Mouse (Mus musculus): Measurements from ENCODE around the gene Timm17a. TPM values are rescaled to one million over a fixed set of nuclear protein-coding genes. Genes with fewer than 3 reads are reported as not detected.

The Timm17a gene
- total RNA-seq (2015; ENCODE audit: low replicate concordance) (9.7 and 11.3 TPM in 2 replicates), total RNA-seq (2017; ENCODE audit: low replicate concordance) (1.7 and 14.2 TPM in 2 replicates)

GRCm38 (mm10) chr1:135313284-135314031 is at the start of gene Timm17a:
Gene Timm17a, minus strand, starts transcription at chr1:135313778.
- peak; percentile 99 for ATAC-seq (replicated peaks; ENCODE audit: low FRiP score, poor library complexity, severe bottlenecking)

DNA sequence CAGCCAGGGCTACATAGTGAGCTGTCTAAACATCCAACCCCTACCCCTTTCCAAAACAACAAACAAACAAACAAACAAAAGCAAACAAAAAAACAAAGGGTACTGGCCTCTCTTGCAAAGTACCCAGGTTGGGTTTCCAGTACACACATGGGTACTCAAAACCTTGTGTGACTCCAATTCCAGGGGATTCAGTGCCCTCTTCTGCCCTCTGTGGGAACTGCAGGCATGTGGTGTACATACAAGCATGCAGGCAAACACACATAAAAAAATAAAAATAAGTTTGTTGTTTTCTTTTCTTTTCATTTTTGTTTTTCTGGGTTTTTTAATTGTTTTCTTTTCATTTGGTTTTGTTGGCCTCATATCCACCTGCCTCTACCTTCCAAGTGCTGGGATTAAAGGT is 48.5 kb upstream of the Timm17a start:
- no peak for ATAC-seq (replicated peaks; ENCODE audit: low FRiP score, poor library complexity, severe bottlenecking)

GRCm38 (mm10) chr1:135361491-135361890 is 47.9 kb upstream of the Timm17a start:
- ATAC-seq (replicated peaks; ENCODE audit: low FRiP score, poor library complexity, severe bottlenecking), result no peak

- no peak for ATAC-seq (replicated peaks; ENCODE audit: low FRiP score, poor library complexity, severe bottlenecking)
Observed at GRCm38 (mm10) chr1:135359071-135359470, 45.5 kb upstream of the Timm17a start.

- no peak for ATAC-seq (replicated peaks; ENCODE audit: low FRiP score, poor library complexity, severe bottlenecking)
Observed at GRCm38 (mm10) chr1:135351953-135352352, 38.4 kb upstream of the Timm17a start.

- no peak for ATAC-seq (replicated peaks; ENCODE audit: low FRiP score, poor library complexity, severe bottlenecking)
Observed at GRCm38 (mm10) chr1:135347498-135348169, 34.1 kb upstream of the Timm17a start.

- no peak for ATAC-seq (replicated peaks; ENCODE audit: low FRiP score, poor library complexity, severe bottlenecking)
Observed at GRCm38 (mm10) chr1:135346891-135347290, 33.3 kb upstream of the Timm17a start.

DNA sequence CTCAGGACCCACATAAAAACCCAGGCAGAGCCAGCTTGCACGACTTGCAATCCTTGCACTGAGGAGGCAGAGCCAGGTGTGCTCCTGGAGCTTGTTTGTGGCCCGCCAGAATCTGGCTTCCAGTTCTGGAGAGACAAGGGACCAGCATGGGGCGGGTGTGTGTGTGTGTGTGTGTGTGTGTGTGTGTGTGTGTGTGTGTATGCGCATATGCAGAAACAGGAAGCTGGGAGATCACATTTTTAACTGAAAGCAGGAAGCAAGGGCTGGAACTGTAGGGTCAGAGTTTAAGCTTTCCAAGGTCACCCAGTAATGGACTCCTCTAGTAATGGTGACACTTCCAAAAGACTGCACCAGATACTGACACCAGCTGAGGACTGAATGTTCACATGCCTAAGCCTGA is 30.4 kb upstream of the Timm17a start:
- ATAC-seq (replicated peaks; ENCODE audit: low FRiP score, poor library complexity, severe bottlenecking), result no peak

- no peak for ATAC-seq (replicated peaks; ENCODE audit: low FRiP score, poor library complexity, severe bottlenecking)
Observed at GRCm38 (mm10) chr1:135341947-135342346, 28.4 kb upstream of the Timm17a start.

GRCm38 (mm10) chr1:135330578-135330977 is 17.0 kb upstream of the Timm17a start:
- no peak for ATAC-seq (replicated peaks; ENCODE audit: low FRiP score, poor library complexity, severe bottlenecking)

DNA sequence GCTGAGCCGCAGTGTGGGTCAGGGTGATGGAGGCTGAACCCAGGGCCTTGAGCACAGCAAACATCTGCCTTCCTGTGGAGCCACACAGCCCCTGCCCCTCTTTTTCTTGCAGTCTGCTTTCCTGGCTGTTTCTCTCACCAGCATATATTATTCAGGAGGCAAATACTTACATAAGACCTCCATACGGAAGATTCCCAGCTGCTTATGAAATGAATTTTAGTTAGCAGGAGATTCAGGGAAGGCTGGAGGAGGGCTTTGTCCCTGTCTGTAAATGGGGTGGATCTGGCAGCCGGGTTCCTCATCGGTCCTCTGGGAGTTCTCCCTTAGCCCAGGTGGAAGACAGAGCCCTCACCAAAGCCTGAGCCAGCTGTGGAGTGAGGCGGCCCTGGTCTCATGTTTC is 14.8 kb upstream of the Timm17a start:
- ATAC-seq (replicated peaks; ENCODE audit: low FRiP score, poor library complexity, severe bottlenecking), result no peak

- ATAC-seq (replicated peaks; ENCODE audit: low FRiP score, poor library complexity, severe bottlenecking), result no peak
Observed at GRCm38 (mm10) chr1:135325934-135326333, 12.4 kb upstream of the Timm17a start.

GRCm38 (mm10) chr1:135324571-135324970 is 11.0 kb upstream of the Timm17a start, which contains the start of gene Lmod1:
Gene Lmod1, plus strand, starts transcription at chr1:135324807.
- no peak for ATAC-seq (replicated peaks; ENCODE audit: low FRiP score, poor library complexity, severe bottlenecking)

DNA sequence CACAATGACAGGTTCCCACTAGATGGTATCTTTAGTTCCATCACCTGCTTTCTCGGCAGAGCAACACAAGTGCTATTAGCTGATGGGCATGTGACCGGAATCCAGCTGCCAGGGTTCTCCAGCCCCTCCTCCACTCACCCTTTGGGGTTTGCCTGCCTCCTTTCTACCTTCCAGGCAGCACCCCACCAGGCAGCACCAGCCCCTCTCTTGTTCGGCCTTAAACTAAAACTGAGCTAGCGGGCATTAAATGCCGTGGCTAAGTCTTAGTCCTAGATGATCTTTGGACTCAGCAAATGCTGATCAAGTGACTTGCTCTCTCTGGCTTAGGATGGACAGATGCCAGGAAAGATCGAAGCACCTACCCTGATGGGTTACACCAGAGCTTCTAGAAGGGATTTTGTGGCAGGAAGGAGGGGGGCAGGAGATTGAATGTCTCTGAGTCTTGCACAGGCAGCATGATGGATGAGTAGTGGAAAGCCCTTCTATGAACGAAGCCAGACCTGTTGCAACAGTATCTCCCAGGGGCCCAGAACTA is 9.9 kb upstream of the Timm17a start:
- ATAC-seq (replicated peaks; ENCODE audit: low FRiP score, poor library complexity, severe bottlenecking), result no peak

- no peak for ATAC-seq (replicated peaks; ENCODE audit: low FRiP score, poor library complexity, severe bottlenecking)
Observed at GRCm38 (mm10) chr1:135312201-135312600, 1.4 kb downstream of the Timm17a start.

- no peak for ATAC-seq (replicated peaks; ENCODE audit: low FRiP score, poor library complexity, severe bottlenecking)
Observed at GRCm38 (mm10) chr1:135311356-135311755, 2.2 kb downstream of the Timm17a start.

GRCm38 (mm10) chr1:135290908-135291307 is 22.7 kb downstream of the Timm17a start:
- ATAC-seq (replicated peaks; ENCODE audit: low FRiP score, poor library complexity, severe bottlenecking), result no peak

DNA sequence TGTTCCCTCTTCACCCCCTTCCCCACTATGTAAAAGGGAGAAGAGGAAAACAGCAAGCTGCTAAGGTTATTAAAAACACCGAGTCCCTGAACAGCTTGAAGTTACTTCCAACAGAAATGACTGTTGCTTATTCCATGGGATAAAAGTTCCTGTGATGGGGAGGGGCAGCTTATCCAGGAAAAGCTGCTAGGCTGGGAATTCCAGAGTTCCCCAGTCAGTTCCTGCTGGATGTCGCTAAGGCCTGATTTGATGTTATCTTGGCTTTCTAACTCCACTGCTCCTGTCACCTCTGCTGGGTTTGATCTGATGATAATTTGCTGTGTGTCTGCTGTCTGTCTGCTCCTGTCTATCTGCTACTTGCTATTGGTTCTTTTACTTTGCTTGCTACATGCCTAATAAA is 27.3 kb downstream of the Timm17a start:
- no peak for ATAC-seq (replicated peaks; ENCODE audit: low FRiP score, poor library complexity, severe bottlenecking)

- peak; percentile 60 for ATAC-seq (replicated peaks; ENCODE audit: low FRiP score, poor library complexity, severe bottlenecking)
Observed at GRCm38 (mm10) chr1:135283826-135284291, 29.7 kb downstream of the Timm17a start, which contains the start of gene Rnpep. Gene Rnpep, minus strand, starts transcription at chr1:135284084.

GRCm38 (mm10) chr1:135283287-135283825 is 30.2 kb downstream of the Timm17a start:
- peak; percentile 44; the same call in 1 of the 2 replicates for ATAC-seq (replicated peaks; ENCODE audit: low FRiP score, poor library complexity, severe bottlenecking)

Measured in erythroid progenitor cell, adult 5-6 weeks (primary cell).